Mouse (Mus musculus) large intestine, adult 2 months (tissue): ENCODE data around the gene B3galt4. TPM values are rescaled to one million over a fixed set of nuclear protein-coding genes. Genes with fewer than 3 reads are reported as not detected.
"Not testable (repeated sequence)": the region's sequence is repeated elsewhere in the genome, so short reads cannot be mapped to it uniquely, and the experiment has no call there.

Experiments used
- DNase-seq: peaks from one replicate; pipeline ENCODE4 v3.0.0-alpha.2; 2012; ENCODE audit warnings: low read depth, low spot score
- WGBS: fragments of 180-500 bp; shearing (Covaris S2); methylation state at CpG from one replicate; pipeline ENCODE4 v1.1.7; 2018; 5-methylcytosine and 5-hydroxymethylcytosine counted together
- polyA plus RNA-seq: library from polyadenylated mRNA; depleted of rRNA; stranded (reverse); fragments of >200 nt; gene quantifications from 2 replicates; pipeline ENCODE4 v1.2.3, GENCODE M21; 2012; rRNA removed

B3galt4 gene
- polyA plus RNA-seq = 15.6 and 19.8 TPM in 2 replicates

DNA sequence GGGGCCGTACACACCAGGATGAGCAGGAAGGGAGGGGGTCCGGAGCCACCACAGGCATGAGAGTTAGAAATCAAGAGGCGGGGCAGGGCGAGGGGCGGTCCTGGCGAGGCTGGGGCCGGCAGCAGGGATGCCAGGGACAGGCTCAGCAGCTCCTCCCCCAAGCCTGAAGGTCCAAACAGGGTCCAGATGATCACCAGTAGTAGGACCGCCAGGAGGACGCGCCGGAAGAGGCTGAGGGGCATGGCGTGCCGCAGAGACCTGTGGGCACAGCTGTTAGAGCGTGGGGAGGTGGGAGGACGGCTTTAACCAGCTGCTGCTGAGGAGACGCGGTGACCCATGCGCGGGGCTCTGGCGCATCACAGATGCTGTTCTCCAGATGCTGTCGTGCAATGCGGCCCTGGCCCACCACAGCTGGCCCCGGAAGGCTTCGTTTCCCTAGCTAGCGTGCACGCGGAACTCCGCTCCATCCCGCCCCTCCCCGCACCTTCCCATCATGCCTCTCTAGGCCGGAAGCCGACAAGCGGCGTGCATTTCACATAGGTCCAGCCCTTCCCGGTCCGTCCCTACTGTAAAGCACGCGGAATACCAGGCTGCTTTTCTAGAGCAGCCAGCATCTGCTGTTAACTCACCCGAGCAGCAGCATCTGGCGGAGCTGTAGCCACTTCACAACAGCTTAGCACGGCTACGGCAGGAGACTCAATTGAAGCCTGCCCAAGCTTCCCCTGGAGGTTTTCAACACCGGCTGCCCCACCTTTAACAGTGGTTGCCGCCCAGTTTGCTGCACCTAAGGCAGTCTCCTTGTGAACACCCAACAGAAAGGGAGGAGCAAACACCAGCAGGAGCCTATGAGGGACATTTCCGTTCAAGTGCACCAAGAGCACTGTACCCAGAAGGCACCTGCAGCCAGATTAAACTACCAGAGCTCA lies at the start of gene B3galt4:
TSS of gene B3galt4 (minus strand) at position 468 of the 926 bp plus-strand sequence.
- WGBS = under 1% methylated on average over 45 of the region's 45 CpGs
- DNase-seq = peak; percentile 74

DNA sequence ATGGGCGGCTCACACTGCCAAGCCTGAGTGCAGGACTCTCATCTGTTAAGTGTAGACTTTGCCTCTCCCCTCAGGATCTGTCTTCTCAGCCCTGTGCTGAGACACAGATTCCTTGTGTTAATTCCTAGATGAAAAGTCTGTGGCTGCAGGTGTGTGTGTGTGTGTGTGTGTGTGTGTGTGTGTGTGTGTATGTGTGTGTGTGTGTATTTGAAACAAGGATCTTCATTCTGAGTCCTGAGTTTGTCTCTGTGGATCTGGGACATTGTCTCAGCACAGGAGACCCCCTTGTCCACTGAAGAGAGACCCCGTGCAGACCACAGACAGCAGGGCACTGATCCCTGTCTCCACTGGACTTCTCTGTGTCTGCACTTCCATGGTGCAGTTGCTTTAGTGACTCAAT lies 49.5 kb upstream of the B3galt4 start:
- DNase-seq = not testable (repeated sequence)
- whole genome bisulfite sequencing = 46% methylated on average over 2 of the region's 2 CpGs

DNA sequence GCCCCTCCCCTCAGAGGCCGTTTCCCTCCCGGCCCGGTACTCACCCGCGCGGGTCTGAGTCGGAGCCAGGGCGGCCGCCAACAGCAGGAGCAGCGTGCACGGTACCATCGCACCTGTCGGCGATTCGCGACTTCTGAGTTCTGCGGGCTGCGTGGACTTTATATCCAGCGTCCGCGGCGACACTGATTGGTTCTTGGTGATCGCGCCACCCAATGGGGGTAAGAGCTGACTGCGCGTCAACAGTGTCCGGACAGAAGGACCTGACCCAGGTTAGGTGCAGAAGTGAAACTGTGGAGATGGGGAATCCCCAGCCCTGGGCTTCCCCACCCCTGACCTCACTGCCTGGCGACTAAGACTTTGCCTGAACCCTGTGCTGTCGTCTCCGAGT lies 48.9 kb upstream of the B3galt4 start, which contains the start of gene H2-K1:
TSS of gene H2-K1 (minus strand) at position 198 of the 388 bp plus-strand sequence.
- under 1% methylated on average over 30 of the region's 30 CpGs for WGBS

DNA sequence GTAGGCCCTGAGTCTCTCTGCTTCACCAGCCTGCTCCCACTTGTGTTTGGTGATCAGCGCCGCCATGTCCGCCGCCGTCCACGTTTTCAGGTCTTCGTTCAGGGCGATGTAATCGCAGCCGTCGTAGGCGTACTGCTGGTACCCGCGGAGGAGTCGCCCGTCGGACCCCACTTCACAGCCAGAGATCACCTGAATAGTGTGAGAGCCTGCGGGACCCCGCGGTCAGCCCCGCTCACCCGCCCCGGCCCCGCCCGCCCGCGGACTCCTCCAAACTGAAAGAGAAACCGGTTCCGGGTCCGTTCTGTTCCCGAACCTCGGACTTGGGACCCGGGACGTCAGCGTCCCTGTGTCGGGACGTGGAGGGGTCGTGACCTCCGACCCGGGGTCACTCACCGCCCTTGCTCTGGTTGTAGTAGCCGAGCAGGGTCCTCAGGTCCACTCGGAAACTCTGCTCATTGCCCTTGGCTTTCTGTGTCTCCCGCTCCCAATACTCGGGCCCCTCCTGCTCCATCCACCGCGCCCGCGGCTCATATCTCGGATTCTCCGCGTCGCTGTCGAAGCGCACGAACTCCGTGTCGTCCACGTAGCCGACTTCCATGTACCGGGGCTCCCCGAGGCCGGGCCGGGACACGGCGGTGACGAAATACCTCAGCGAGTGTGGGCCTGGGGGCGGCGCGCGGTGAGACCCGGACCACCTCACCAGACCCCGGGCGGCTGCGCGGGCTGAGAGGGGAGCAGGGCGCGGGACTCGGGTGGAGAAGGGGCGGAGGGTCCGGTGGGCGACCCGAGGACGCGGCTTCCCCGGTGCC lies 48.3 kb upstream of the B3galt4 start:
- DNase-seq = no peak
- WGBS = 1% methylated on average over 87 of the region's 87 CpGs

More for the DNA sequence above, 48.9 kb upstream of the B3galt4 start, which contains the start of gene H2-K1:
- peak; percentile 85 for DNase-seq

DNA sequence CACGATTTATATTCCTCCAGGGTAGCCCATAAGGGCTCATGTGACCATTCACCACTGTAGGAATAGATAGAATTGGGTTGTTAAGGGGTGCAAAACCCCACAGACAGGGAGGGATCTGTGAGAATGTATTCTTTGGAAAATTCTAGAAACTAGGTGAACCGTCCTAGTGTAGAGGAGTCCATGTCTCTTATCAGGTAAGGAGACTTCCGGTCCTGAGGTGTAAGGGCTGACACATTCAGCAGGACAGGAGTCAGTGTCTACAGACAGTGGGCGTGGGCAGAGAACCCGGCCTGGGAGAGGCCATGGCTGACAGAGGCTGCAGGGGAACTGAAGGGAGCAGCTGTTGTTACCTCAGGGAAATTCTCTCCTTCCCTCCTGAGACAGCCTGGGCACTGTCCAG lies 47.4 kb upstream of the B3galt4 start:
- 45% methylated on average over 5 of the region's 5 CpGs for WGBS

GRCm38 (mm10) chr17:33997025-33997424 lies 45.7 kb upstream of the B3galt4 start:
- 93% methylated on average over 2 of the region's 2 CpGs for WGBS
- not testable (repeated sequence) for DNase-seq

More for the DNA sequence above, 47.4 kb upstream of the B3galt4 start:
- DNase-seq = not testable (repeated sequence)

DNA sequence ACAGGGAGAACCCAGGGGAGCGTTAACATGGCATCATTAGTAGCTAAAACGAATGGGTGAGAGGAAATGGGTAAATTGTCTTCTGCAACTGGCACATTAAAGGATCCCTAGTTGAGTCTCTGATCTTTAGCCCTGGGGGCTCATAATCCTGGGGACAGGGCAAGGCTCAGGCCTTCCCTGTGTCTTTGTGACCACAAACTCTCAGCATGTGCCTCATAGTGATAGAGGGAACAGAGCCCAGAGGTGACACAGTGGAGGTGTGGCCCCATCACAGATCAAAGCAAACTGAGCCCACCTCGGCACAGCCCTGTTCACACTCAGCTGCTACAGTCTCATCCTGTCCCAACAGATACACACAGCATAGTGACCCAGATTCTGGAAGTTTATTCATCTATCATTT lies 44.4 kb upstream of the B3galt4 start:
- no peak for DNase-seq
- 64% methylated on average over 3 of the region's 3 CpGs for WGBS

- DNase-seq = no peak
- WGBS = 94% methylated on average over 8 of the region's 8 CpGs
Observed at GRCm38 (mm10) chr17:33994959-33995358, 43.7 kb upstream of the B3galt4 start.

DNA sequence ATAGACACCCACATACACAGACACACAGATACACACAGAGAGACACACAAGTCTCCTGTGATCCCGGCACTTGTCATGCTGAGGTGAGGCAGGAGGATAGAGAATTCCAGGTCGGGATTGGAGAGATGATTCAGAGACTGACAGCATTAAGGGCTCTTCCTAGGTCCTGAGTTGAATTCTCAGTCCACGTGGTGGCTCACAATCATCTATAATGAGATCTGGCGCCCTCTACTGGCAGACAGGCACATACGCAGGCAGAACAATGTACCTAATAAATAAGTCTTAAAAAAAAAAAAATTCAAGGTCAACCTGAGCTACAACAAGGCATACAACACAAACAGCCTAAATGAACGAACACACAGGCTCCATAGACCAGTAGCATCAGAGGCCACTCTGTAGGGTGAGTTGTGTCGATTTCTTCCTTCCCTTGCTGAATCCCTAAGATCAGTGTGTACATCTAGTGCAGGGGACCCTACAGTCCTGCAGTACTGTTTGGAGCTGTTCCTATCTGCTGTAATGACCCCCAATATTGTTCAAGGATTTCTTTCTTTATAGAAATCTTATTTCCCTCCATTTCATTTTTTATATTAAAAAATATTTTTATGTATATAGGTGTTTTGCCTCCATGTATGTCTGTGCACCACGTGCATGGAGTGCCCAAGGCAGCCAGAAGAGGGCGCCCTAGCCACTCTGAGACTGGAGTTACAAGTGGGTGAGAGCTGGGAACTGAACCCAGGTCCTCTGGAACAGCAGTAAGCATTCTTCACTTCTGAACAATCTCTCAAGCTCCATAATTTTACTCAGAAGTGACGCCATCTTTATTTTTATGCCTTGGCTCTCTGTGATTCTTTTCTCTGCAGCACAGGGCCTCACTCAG lies 40.7 kb upstream of the B3galt4 start:
- WGBS = 30% methylated on average over 10 of the region's 10 CpGs
- DNase-seq = no peak

DNA sequence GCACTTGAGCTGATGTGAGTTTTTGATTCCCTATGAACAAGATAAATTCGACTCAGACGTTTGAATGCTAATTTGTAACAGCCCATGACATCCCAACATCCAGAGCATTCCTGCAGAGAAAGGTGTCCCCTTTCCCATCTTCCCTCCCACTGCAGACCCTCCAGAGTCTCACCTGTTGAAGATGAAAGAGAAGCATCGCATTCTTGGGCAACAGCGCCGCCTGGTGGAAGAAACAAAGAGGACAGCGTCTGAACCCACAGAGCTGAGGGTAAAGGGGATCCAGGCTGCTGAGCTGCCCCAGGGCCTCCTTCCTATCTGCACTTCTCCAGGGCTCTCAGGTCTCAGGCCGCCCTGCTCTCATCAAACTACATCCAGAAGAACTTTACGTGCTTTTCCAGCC lies 30.8 kb upstream of the B3galt4 start:
- 8% methylated on average over 8 of the region's 8 CpGs for WGBS
- DNase-seq = not testable (repeated sequence)

DNA sequence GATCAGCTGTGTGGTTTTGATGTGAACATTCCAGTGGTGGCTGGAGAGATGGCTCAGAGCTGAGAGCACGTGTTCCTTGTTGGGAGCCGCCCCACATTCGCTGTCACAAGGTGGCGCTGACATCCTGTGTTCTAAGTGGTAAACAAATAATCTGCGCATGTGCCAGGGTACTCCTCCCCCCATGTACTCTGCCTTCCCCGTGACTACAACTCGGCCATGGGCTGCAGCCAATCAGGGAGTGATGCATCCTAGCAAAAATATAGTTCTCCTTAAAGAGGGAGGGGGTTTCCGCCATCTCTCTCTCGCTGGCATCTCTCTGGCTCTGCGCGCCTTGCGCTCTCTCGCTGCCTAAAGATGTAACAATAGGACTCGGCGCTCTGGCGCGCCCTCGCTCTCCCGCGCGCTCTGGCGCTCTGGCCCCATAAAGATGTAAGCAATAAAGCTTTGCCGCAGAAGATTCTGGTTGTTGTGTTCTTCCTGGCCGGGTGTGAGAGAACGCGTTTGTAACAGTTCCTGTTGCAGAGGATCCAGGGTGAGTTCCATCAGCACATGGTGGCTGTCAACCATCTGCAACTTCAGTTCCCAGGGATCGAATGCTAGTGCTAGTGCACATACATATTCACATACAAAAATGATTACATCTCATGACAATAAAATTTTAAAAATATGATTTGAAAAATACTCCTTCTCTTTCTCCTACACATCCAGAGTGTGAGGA lies 30.1 kb upstream of the B3galt4 start:
- under 1% methylated on average over 27 of the region's 27 CpGs for WGBS
- peak; percentile 81 for DNase-seq

GRCm38 (mm10) chr17:33980181-33981035 lies 29.1 kb upstream of the B3galt4 start:
- no peak for DNase-seq
- WGBS = 78% methylated on average over 19 of the region's 19 CpGs

DNA sequence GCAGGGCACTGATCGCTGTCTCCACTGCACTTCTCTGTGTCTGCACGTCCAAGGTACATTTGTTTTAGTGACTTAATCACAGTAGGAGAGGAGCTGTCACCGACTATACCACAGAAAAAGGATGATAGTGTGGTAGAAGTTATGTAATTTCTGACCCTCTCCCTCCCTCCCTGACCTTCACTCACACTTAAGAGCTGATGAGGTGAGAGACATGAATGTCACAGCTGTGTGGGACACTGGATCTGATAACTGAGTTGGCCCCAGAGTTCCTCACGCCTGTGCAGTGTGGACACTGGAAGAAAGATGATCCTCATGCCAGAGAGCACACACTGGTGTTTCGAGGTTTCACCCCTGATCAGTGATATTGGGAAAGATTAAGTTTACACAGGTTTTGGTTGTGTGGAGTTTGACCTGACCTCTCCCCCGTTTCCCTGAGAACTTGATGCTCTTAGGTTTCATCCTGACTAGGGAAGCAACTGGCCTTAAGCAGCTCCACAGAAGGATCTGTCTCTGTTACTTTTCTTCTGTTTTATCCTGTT lies 28.3 kb upstream of the B3galt4 start:
- WGBS = 59% methylated on average over 6 of the region's 6 CpGs
- DNase-seq = no peak

DNA sequence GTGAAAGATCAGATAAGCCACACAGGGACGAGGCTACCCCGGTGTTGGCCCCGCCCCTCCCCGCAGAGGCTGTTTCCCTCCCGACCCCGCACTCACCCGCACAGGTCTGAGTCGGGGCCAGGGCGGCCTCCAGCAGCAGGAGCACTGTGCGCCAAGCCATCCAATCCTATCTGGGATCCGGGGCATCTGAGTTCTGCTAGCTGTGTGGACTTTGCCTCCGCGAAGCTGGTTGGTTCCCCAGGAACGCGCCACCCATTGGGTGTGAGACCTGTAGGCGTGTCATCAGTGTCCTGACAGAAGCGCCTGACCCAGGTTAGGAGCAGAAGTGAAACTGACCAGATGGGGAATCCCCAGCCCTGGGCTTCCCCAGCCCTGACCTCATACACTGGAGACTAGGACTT lies 27.3 kb upstream of the B3galt4 start:
- WGBS = under 1% methylated on average over 17 of the region's 17 CpGs
- peak; percentile 93 for DNase-seq

GRCm38 (mm10) chr17:33977861-33978557 lies 26.7 kb upstream of the B3galt4 start:
- WGBS = 4% methylated on average over 57 of the region's 57 CpGs
- DNase-seq = no peak

GRCm38 (mm10) chr17:33973572-33973971 lies 22.3 kb upstream of the B3galt4 start:
- DNase-seq = no peak
- WGBS = 69% methylated on average over 3 of the region's 3 CpGs

GRCm38 (mm10) chr17:33972691-33973090 lies 21.4 kb upstream of the B3galt4 start:
- no peak for DNase-seq
- WGBS = 11% methylated on average over 1 of the region's 1 CpGs
